Mouse (Mus musculus): Measurements from ENCODE around the gene Gm17455.

The Gm17455 gene

DNA sequence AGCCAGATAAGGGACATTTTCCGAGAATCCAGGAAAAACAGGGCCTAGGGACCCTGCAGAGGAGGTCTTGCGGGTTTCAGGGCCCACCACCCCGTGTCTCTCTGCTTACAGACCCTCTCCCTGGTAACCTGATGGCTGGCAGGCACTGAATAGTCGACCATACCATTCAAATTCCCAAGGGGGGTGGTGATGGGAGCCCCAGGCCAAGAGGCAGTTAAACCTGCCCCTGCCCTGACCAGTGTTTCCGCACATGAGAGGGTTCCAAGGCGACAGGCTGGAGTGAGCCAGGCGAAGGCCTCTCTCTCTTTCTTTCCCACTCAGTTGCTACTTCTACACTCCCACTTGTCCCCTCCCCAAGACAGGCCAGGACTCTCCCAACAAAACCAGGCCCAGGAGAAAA lies at the start of gene Gm17455:
Gene Gm17455, plus strand, starts transcription at position 278 of the 400 bp plus-strand sequence.
- no peak for DNase-seq (ENCODE audit: low read depth, low spot score)

DNA sequence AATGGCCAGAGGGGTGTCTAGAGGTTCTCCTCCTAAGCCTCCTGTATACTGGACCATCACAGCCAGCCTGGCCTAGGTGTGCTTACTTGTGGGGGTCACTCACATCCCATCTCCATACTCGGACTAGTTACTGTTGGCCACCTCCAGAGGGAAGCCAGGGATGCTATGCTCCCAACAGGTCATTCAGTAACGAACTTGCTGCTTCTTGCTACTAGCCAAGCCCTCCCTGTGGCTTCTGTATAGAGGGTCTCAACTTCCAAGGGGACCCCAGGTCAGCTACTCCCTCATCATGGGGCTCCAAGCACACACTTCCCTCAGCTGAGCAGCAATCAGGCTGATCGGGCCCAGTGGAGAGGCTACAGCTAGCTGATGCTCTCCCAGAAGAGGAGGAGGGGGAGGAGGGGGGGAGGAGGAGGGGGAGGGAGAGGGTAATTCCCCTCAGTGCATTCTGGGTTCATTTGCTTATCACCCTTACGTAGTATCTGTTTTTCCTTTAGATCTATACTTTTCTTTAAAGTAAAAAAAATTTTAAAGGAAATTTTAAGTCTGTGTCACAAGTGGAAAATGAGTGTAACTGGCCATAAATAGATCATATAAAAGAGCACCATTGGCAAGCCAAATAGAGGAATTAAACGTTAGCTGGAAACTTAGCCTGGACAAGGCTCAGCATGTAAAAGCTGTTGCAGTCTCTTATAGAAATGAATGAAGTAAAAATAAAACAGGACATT lies 49.3 kb upstream of the Gm17455 start:
- DNase-seq (ENCODE audit: low read depth, low spot score), result no peak

DNA sequence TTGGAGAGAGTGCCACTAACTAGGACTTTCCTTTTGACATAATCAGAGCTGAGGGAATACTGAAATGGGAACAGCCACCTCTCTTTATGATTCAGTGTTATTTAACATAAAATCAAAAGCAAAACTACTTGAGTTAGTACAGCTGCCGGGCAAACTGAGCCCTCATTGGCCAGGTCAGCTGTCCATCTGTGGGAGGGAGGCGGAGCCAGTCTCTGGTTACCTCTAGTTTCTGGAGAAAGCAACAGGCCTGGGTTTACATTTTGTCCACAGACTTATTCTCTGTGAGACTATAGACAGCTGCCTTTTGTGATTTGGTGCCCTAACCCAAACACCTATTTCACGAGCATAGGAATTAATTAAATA lies 48.7 kb upstream of the Gm17455 start:
- no peak for DNase-seq (ENCODE audit: low read depth, low spot score)

DNA sequence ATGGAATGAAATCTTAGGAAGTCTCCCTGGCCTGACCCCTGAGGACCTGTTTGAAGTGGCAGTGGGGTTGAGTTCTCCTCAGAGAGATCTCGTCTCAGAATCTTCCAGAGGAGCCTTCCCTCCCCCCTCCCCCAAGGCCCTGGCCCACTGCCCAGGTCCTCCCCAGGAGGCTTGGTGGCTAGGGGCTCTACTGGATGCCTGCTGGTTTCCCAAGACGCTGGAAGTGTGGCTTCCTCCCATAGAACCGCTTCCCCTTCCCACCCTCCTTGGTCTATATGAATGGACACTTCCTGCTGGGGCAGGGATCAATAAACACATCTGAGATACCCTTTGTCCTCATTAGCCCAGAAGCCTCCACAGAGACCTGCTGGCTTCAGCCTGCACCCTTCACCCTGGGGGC lies 48.3 kb upstream of the Gm17455 start:
- no peak for DNase-seq (ENCODE audit: low read depth, low spot score)

DNA sequence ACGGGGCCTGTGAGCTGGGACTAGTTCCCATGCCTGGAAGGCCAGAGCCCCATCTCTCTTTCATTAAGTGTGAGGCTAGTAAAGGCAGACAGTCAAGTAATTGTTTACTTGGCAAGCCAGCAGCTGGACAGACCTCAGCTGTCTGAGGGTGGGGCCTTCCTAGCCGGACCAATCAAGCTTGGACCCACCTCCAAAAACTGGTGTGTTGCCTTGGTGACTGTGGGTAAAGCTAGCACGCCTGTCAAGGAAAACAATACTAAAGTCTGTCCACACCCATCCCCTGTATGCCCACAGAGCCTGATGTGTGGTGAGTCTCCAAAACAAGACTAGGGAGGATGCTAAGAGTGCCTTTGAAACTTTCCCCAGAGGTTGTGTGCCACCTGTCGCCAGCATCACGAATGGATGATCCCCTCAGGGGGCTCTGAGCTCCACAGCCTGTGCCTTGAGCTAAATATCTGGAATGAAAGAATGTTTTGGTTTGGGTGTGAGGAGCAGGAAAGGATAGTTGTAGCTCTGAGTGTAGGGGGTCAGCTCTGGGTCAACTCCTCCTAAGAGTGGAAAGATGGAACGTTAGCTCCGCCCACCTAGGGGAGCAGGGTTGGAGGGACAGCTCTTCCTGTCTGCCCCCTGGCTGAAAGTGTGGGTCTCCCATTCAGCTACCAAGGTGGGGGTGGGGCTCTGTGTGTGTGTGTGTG lies 47.6 kb upstream of the Gm17455 start:
- no peak for DNase-seq (ENCODE audit: low read depth, low spot score)

DNA sequence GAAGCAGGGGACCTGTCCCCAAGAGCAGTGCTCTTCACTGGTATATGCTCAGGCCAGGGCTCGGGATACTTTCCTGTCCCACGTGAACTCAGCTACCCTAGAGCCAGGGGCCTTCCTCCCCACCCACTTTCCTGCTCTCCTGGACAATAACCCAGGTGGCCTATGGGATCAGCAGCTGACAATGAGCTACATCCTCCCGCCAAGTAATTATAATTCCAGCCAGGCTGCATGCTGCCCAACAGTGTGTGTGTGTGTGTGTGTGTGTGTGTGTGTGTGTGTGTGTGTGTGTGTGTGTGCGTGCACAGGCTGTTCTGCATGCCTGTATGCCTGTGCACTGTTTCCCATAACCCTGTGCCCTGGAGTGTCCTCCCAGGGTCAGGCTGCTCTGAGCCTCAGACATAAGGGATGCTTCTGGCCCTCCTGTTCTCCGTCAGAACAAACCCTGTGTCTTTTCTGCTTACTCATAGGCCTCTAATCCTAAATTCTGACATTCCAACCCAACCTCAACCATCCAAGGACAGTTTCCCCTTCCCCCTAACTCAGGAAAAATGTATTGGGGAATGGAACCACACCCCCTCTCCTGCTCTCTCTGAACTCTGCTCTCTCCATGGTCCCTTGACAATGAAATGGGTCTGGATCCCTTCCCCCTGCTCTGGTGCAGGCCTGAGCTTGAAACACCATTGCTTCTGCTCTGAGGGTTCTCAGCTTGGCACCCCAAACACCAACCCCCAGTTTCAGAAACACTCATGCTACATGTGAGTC lies 46.1 kb upstream of the Gm17455 start:
- DNase-seq (ENCODE audit: low read depth, low spot score), result no peak

DNA sequence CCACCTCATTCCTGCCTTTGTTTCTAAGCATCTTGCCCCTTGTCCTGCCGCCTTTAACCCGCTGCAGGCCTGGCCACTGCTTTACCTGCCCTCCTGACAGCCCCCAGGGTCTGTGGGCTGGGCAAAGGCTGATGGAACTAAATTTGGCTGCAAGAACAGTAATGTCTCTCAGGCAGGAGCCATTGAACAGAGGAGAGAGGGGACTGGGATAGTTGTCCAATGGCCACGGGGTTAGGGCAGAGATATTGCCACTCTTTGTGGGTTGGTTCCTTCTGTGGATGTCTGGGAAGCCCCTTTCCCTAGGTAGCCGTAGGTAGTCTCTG lies 45.6 kb upstream of the Gm17455 start:
- no peak for DNase-seq (ENCODE audit: low read depth, low spot score)

DNA sequence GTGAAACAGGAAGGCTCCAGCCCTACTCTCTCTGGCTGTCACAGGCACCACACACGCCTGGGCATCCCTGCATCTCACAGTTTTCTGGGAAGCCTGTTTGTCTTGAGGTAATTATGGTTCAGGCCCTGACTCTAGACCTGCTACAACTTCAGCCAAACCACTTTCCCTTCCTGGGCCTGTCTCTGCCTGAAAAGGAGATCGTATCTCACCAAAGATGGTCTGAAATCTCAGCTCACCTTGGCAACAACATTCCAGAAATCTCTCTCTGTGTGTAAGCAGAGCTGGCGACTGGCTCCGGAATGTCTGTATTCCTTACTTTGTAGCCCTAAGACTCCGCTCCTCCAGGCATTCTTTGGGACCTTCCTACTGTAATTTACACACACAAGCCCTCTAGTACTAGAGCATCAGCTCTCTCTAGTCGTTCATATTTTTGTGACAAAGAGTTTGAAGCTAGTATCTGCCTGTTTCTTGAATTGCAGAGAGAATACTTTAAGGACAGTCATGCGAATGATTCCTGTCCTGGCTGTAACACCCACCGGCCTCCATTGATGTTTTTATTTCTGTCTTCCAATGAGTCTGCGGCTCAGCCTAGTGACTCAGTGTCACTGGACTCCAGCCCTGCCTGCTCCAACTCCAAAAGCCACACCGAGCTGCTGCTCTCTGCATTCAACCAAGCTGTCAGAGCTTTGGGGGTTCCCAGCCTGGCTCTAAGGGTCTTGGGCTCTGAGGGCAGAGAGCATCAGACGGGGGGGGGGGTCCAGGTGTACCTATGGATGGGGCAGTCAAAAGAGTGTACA lies 44.4 kb upstream of the Gm17455 start:
- no peak for DNase-seq (ENCODE audit: low read depth, low spot score)

DNA sequence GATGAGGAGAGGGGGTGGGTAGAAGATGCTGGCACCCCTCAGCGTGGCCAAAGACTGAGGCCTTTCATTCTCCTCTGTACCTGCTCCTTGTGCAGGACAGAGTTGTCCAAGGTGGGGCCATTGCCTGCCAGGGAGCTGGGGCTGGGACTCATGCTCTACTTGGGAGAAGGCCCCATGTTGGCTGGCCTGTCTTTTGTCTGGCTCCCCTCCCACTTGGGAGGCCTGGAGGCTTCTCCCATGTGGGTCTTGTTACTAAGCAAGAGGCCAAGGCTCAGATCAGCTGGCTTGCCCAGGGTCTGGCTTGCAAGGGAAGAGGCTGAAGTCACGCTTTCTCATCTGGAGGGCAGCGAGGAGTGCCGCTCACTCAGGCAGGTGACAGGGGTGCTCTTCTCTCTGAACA lies 42.1 kb upstream of the Gm17455 start:
- no peak for DNase-seq (ENCODE audit: low read depth, low spot score)

DNA sequence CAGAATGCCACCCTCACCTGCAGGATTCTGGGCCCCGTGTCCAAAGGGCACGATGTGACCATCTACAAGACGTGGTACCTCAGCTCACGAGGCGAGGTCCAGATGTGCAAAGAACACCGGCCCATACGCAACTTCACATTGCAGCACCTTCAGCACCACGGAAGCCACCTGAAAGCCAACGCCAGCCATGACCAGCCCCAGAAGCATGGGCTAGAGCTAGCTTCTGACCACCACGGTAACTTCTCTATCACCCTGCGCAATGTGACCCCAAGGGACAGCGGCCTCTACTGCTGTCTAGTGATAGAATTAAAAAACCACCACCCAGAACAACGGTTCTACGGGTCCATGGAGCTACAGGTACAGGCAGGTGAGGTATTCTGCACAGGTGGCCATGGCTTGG lies 41.6 kb upstream of the Gm17455 start:
- DNase-seq (ENCODE audit: low read depth, low spot score), result no peak

DNA sequence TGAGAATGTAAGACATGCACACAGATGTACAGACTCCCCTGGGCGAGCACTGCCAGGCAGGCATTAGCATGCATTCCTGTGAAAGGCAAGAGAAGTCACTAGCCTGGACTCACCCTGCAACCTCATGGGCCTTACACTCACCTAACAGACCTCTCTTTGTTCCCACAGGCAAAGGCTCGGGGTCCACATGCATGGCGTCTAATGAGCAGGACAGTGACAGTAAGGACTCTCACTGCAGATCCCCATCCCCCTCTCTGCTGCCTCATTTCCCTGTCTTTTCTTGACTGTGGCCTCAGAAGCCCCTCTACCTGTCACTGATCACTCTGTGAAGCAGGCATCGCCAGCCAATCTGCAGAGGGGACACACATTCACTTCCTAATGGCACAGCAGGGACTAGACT lies 40.8 kb upstream of the Gm17455 start:
- DNase-seq (ENCODE audit: low read depth, low spot score), result no peak

DNA sequence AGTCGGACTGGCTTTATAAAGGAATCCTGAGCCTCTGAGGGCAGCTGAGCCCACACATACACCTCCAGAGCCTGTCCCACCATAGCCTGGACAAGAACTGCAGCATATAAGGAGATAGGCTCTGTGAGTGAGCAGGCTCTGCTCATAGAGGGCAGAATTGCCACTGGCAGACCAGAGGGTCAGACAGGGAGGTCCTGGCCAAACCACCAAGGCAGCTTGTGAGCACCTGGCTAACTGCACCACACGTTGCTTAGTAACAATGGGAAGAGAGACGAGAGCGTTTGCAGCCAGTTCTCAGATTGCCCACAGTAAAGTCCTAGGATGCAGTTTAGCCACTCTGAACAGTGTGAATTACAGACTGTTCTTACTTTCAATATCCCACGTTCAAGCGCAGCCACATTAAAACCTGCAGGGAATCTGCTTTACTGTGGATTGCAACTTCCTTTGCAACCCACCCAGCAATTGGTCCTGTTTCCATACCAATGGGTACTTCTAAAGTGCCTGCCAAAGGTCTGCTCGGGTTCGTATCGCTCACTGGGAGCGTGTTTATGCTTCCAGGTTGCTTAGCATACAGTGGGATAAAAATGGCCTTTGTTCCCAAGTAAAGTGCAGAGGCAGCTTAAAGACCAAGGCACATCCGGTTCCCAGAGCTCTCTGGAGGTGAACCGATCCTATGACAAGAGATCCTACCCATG lies 37.8 kb upstream of the Gm17455 start:
- DNase-seq (ENCODE audit: low read depth, low spot score), result no peak

DNA sequence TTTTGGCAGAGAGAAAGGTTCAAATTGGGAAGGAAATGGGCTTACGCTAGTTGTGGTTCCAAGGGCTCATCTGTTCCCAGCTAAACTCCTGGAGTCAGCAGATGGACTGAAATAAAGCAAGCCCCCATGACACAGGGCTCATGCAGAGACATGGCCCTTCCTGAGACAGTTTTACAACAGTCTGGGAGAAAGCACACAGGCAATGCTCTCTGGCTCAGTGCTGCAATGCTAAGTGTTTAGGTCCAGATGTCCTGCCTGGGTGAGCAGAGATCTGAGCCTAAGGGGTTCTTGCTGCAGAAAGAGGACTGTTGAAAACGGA lies 37.3 kb upstream of the Gm17455 start:
- no peak for DNase-seq (ENCODE audit: low read depth, low spot score)

DNA sequence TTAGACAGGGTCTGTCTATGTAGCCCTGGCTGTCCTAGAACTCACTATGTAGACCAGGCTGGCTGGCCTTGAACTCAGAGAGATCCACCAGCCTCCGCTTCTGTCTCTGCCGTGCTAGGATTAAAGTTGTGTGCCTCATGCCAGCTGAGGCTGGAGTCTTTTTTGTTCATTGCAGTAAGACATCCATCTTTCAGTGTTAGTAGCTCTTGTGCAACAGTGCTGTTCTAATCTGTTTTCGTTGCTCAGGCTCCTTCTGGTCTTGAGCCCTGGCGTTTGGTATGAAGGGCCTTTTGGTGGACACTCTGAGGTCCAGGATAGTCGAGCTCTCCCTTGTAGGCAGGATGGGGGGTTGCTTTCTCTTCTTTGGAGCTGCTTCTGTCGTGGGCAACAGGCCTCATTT lies 36.1 kb upstream of the Gm17455 start:
- DNase-seq (ENCODE audit: low read depth, low spot score), result no peak

DNA sequence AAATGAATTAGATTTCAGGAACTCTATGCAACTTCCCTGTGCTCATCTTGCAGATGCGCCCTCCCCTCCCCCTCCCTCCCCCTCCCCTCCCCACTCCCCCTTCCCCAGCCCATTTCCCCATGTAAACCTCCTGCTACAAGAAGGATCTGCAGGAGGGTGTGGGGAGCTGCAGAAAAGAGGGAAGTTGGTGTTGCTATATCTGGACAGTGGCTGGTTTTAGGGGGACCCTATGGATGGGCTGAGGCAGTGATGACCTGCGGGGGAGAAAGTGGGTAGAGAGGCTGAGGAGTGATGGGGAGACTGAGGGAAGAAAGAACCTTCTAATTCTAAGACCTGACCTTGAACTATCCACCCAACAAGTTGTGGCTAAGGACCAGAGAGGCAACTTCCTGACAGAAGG lies 32.4 kb upstream of the Gm17455 start:
- no peak for DNase-seq (ENCODE audit: low read depth, low spot score)

DNA sequence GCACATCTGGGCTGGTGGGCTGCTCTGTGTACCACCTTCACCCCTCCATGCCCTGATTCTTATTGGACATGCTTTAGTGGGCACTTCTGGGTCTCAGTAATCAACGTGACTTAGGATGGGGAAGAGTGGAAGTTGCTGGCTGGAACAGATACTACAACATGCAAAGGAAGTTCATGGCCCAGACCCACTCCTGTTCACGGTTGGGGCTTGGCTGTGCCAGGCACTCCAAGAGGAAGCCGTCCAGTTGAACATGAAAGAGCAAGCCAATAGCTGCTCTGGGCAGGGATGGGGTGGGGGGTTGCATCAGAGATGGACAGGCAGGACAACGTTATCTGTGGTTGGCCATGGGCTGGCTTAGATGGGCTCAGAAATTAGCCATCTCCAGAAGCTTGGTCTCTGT lies 31.6 kb upstream of the Gm17455 start:
- DNase-seq (ENCODE audit: low read depth, low spot score), result no peak

DNA sequence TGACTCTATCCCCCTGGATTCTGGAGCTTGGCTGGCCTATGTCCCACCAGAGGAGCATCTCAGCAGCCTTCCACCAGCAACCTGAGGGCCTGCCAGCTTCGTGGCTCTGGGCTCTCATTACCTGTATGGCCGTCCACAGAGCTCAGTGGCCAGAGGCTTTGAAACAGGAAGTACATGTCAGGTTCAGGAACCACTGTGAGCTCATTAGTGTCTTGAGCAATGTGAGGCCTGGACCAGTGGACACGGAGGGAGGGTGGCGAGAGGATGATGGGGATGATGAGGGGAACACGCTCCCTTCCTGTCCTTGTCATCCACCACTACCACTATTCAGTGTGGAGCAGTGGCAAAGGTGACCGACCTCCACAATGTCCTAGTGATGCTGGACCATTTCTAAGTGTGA lies 30.1 kb upstream of the Gm17455 start:
- no peak for DNase-seq (ENCODE audit: low read depth, low spot score)

DNA sequence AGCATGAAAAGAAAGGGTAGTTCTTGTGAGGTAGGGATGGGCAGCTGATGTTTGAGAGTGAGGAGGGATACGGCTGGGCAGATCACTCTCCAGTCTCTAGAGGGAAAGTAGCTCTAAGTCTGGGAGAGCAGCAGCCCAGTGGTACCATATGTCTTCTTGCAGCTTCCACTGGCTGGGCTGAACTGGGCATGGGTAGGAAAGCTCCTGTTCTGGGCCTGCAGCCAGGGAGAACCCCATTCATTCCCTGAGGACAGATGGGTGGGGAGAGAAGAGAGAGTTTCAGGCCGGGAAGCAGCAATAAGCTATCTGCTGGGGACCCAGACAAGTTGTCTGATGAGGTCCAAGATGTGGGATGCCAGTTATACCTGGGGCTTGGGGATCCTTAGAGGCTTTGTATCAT lies 29.4 kb upstream of the Gm17455 start:
- DNase-seq (ENCODE audit: low read depth, low spot score), result no peak

DNA sequence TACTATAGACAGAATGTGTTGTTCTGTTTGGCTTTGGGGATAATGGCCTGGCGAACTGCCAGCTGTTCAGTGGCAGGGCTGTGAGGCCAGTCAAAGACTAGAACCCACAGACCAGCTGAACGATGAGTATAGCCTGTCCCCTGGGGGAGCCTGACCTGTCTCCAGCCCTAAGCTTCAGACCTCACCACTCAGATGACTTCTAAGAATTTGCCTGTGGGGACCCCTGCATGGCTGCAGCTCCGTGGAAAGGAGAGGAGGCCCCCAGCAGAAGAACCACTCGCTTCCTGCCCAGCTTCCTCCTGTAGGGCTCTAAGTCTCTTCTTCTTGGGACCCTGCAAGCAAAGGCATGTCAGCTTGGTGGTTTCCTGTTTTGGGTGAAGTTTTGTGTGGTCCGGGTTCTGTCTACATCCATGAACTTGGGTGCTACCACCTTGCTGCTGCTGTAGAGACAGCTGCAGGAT lies 28.9 kb upstream of the Gm17455 start:
- no peak for DNase-seq (ENCODE audit: low read depth, low spot score)

DNA sequence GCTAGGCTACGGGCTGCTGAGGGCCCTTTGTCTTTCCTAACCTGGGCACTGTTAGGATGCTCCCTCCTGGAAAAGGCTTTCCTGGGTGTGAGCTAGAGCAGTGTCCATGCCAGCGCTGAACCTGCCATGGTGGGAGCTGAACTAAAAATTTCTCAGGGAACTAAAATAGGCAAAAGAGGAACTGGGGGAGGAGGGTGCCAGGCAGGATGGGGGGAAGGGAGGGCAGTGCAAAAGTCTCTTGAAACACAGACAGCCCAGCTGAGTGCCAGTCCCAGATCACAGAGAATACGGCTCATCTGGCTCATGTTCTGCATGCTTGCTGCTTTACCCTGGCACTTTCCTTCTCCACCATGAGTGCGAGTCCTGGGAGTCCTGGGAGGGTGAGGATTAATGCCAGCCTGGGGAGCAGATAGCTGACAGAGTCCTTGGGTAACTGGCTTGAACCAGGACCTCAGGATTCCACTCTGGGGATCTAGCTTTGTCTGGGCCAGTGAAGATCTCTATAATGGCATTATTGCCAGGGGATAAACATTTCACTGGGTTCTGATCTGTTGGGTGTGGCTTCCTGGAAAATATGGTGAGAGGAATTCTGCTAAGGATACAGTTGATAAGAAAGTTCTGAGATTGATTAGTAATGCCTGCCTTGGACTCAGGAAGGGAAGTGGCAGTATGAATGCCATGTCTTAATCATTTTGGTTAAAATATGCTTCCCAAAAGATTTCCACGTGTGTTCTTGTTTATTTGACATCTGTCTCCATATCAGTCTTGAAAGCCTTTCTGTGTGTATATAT lies 27.7 kb upstream of the Gm17455 start:
- DNase-seq (ENCODE audit: low read depth, low spot score), result no peak

DNA sequence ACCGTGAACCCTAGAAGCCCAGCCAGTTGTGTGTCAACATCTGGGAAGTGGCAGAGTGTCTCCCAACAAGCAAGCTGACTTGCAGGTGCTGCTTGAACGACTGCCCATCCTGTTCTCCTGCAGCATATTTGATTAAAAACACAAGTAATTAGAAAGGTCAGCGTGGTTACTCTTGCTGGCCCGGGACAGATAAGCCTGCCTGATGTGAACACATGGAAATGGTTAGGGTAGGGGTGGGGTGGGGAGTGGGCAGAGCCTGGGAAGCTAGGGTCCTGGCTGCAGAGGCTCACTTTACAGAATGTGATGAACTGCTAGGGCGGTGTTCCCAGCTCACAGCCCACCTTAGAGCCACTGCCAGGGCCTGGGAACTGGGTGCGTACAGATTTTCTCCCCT lies 26.0 kb upstream of the Gm17455 start:
- DNase-seq (ENCODE audit: low read depth, low spot score), result no peak

All from retina, adult 2 months (tissue).